Mouse (Mus musculus) lung, postnatal 4 days (tissue): ENCODE measurements around the gene 6330409D20Rik.

Experiments
- DNase-seq, 2 experiments: peaks; one replicate each; pipeline ENCODE4 v3.0.0; 2021

The 6330409D20Rik gene

GRCm38 (mm10) chr2:32693823-32694411 lies 46.9 kb downstream of the 6330409D20Rik start:
- DNase-seq: peak; percentile 96 to 97

- no peak for DNase-seq
These were observed 47.5 kb downstream of the 6330409D20Rik start for GRCm38 (mm10) chr2:32693282-32693681.

- no peak for DNase-seq
These were observed 48.3 kb downstream of the 6330409D20Rik start for GRCm38 (mm10) chr2:32692496-32692895.

GRCm38 (mm10) chr2:32691041-32691440 lies 49.8 kb downstream of the 6330409D20Rik start:
- no peak for DNase-seq

- peak; percentile 87 to 92 for DNase-seq
These were observed 51.4 kb downstream of the 6330409D20Rik start for GRCm38 (mm10) chr2:32689420-32689819.

GRCm38 (mm10) chr2:32687562-32687961 lies 53.3 kb downstream of the 6330409D20Rik start:
- no peak for DNase-seq

- DNase-seq: no peak
These were observed 54.2 kb downstream of the 6330409D20Rik start for GRCm38 (mm10) chr2:32686640-32687039.

- DNase-seq: no peak
These were observed 55.0 kb downstream of the 6330409D20Rik start for GRCm38 (mm10) chr2:32685807-32686206.

- DNase-seq: no peak
These were observed 56.0 kb downstream of the 6330409D20Rik start for GRCm38 (mm10) chr2:32684681-32685428.

- peak in 1 of 2 experiments; percentile 20 for DNase-seq
These were observed 57.1 kb downstream of the 6330409D20Rik start for GRCm38 (mm10) chr2:32683701-32684100.

GRCm38 (mm10) chr2:32682721-32683417 lies 57.9 kb downstream of the 6330409D20Rik start:
- DNase-seq: peak in 1 of 2 experiments; percentile 17
